Mouse (Mus musculus) ES-E14 (cell line): ENCODE results near the gene Adtrp. TPM values are rescaled to one million over a fixed set of nuclear protein-coding genes. Genes with fewer than 3 reads are reported as not detected.

ENCODE experiments used
- DNase-seq: peaks from one replicate; pipeline ENCODE4 v3.0.0-alpha.2; 2013; ENCODE audit warnings: low read depth, low spot score
- H3K27ac ChIP-seq: 2 replicates; pipeline ENCODE4 v1.5.1; 2012; ENCODE audit warnings: low read depth, mild to moderate bottlenecking, low read length, moderate library complexity, mixed read lengths; ENCODE audit not compliant: poor library complexity, insufficient read depth, severe bottlenecking
- H3K36me3 ChIP-seq: 2 replicates; pipeline ENCODE4 v1.6.1; 2012; ENCODE audit warnings: mild to moderate bottlenecking, low read length, moderate library complexity, mixed read lengths; ENCODE audit not compliant: control insufficient read depth, poor library complexity, insufficient read depth, severe bottlenecking
- H3K4me1 ChIP-seq, 2 experiments: fragments of 150-350 bp in 1 of 2; sonication (generic) in 1 of 2; 2 replicates each; pipeline ENCODE4 v1.6.1; 2012; ENCODE audit warnings: low read length in 2 of 2, mild to moderate bottlenecking in 1 of 2, mixed read lengths in 1 of 2; ENCODE audit not compliant: control insufficient read depth in 2 of 2, insufficient read depth in 2 of 2, poor library complexity in 1 of 2
- H3K4me3 ChIP-seq, 2 experiments: fragments of 150-350 bp in 1 of 2; sonication (generic) in 1 of 2; 2 replicates each; pipeline ENCODE4 v1.5.1; 2012; ENCODE audit warnings: low read length in 2 of 2, low read depth in 1 of 2, mild to moderate bottlenecking in 1 of 2, mixed read lengths in 1 of 2; ENCODE audit not compliant: insufficient read depth in 1 of 2, poor library complexity in 1 of 2, severe bottlenecking in 1 of 2
- H3K9ac ChIP-seq: 2 replicates; pipeline ENCODE4 v1.6.1; 2012; ENCODE audit warnings: low read depth, mild to moderate bottlenecking, low read length, mixed read lengths; ENCODE audit not compliant: poor library complexity, insufficient read depth, severe bottlenecking
- H3K9me3 ChIP-seq: fragments of 150-350 bp; sonication (generic); 2 replicates; pipeline ENCODE4 v1.6.1; 2012; ENCODE audit warnings: low read depth, mild to moderate bottlenecking, low read length; ENCODE audit not compliant: control insufficient read depth, insufficient read depth
- CHD2 ChIP-seq: IDR thresholded peaks from 2 replicates; pipeline ENCODE4 v1.6.1; 2014; ENCODE audit warnings: mild to moderate bottlenecking, low read depth, low read length, inconsistent platforms
- HCFC1 ChIP-seq: IDR thresholded peaks from 2 replicates; pipeline ENCODE4 v1.6.1; 2012; ENCODE audit warnings: low read length, inconsistent platforms, borderline replicate concordance; ENCODE audit not compliant: insufficient read depth
- MAFK ChIP-seq: IDR thresholded peaks from 2 replicates; pipeline ENCODE4 v1.6.1; 2014; ENCODE audit warnings: mild to moderate bottlenecking, low read depth, low read length, inconsistent platforms; ENCODE audit not compliant: insufficient read depth
- ZC3H11A ChIP-seq: IDR thresholded peaks from 2 replicates; pipeline ENCODE4 v1.6.1; 2012; ENCODE audit warnings: low read depth, mild to moderate bottlenecking, inconsistent platforms, low read length, borderline replicate concordance
- ZNF384 ChIP-seq: IDR thresholded peaks from 2 replicates; pipeline ENCODE4 v1.6.1; 2012; ENCODE audit warnings: low read depth, low read length, inconsistent platforms
- in situ Hi-C, 2 experiments: fragments of 600-800 bp; cut with MboI; formaldehyde crosslinking; loops; one replicate each; pipeline ENCODE4 v1.15.1; 2025; ENCODE audit warnings: low sequenced_read_pairs in 2 of 2, inconsistent platforms in 1 of 2; ENCODE audit not compliant: unreplicated experiment in 2 of 2
- total RNA-seq: library from RNA; depleted of rRNA; stranded (reverse); fragments of 300-350 nt; gene quantifications from 2 replicates; pipeline ENCODE4 v1.2.3, GENCODE M21; 2012

The Adtrp gene
- total RNA-seq, 1 experiment, result 0.58 TPM

DNA sequence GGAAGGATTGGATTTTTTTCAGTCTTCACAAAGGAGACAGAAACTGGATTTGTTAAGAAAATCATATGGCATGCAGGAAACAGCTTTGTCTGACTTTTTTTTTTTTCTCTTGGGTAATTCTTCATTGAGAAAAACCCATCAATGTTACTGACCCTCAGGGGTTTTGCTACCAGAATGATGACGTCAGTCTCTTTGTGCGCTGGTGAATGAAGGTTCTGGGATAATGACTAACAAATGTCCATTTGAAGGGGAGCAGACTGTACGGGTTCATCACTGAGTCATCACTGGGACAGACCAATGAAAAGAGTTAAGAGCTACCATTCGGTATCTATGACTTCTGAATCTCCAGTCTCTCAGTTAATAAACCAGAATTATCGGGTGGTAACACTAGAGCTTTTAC lies 97.0 kb downstream of the Adtrp start:
- no peak for TF ChIP-seq ZC3H11A
- no peak for TF ChIP-seq CHD2
- TF ChIP-seq MAFK, result no peak
- no peak for TF ChIP-seq ZNF384
- H3K4me3 ChIP-seq, result no peak overlapping the region
- no peak overlapping the region for H3K9ac ChIP-seq
- DNase-seq, result no peak
- H3K9me3 ChIP-seq, result no peaks in the 10 kb centered on the region
- no peaks in the 10 kb centered on the region for H3K4me1 ChIP-seq
- in situ Hi-C loops, result no loop called here
- no peaks in the 10 kb centered on the region for H3K36me3 ChIP-seq
- no peak overlapping the region for H3K27ac ChIP-seq

DNA sequence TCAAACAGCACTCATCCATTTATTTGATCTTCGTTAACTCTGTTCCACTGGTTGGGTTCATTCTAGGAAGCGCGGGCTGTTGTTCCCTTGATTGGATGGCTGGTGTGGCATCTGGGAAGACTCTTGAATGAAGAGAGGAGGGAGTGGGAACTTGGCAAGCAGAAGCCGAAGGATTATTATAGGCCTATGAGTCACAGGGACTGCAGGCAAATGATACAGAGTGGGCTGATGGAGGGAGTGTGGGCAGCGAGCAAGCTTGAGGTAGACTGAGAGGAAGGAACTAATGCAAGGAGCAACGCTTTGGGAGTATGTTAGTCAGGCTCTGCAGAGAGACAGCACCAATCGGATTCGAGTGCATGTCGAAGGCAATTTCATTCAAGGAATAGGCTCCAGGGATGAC lies 98.6 kb downstream of the Adtrp start:
- Histone ChIP-seq H3K4me1 (no peaks in the 10 kb centered on the region), H3K27ac (no peak overlapping the region), H3K9me3 (no peaks in the 10 kb centered on the region), H3K9ac (no peak overlapping the region), H3K4me3 (no peak overlapping the region), H3K36me3 (no peaks in the 10 kb centered on the region)
- TF ChIP-seq HCFC1 (no peak), MAFK (no peak), ZC3H11A (no peak), CHD2 (no peak), ZNF384 (no peak)
- in situ Hi-C loops, result no loop called here
- no peak for DNase-seq

DNA sequence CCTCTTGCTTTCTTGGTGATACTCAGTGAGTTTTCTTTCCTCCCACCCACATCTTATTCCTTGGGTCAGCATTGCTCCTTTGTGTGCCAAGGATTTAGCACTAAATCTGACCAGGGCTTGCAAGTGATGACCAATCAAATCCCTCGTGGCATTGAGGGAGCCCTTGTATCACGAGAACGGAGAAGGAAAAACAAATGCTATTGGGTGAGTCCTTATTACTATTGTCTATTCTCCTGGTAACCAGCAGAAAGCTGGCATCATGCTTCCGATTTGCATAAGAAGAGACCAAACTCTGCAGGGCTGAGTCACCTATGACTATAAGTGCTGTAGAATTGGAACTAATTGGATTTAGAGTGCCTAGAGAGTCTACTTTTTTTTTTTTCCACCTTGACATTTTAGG lies 99.8 kb downstream of the Adtrp start:
- in situ Hi-C loops, result no loop called here
- DNase-seq, result no peak
- Histone ChIP-seq H3K9ac (no peak overlapping the region), H3K9me3 (no peaks in the 10 kb centered on the region), H3K27ac (no peak overlapping the region), H3K4me1 (no peaks in the 10 kb centered on the region), H3K36me3 (no peaks in the 10 kb centered on the region), H3K4me3 (no peak overlapping the region)
- TF ChIP-seq HCFC1 (no peak), ZC3H11A (no peak), CHD2 (no peak), ZNF384 (no peak), MAFK (no peak)

DNA sequence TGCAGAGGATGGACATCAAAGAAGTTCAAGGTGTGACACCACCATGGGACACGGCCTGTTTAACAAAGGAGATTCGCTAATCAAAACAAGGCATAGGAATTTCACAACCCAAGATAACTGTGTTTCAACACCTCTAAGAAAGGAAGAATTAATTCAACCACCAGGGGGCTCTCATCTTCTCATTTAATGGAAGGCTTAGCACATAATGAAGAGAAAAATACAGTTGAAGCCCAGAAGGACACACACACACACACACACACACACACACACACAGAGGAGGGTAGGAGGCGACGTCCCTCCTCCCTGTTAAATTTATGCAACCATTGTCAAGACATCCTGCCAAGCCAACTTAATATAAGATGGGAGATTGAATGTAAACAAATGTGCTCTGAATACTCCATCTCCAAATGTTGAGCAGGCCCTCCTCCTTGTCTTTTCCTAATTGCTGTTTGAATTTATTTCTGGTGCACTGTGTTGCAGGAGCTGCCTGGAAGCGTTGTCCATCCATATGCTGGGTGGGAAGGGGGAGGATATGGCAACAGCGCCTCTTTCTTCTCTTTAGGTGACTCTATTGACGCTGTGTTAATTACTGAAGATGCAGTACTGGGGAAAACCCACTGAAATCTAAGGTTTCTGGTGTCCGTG lies 100.4 kb downstream of the Adtrp start:
- TF ChIP-seq ZC3H11A, result 0 out of 2 replicates have a peak, but pooled peaks have one; percentile 10
- no peak for TF ChIP-seq CHD2
- TF ChIP-seq ZNF384, result no peak
- no peak for TF ChIP-seq MAFK

More for the DNA sequence above, 100.4 kb downstream of the Adtrp start:
- Histone ChIP-seq H3K36me3 (no peaks in the 10 kb centered on the region), H3K4me3 (no peak overlapping the region), H3K27ac (no peak overlapping the region), H3K4me1 (no peaks in the 10 kb centered on the region), H3K9me3 (no peaks in the 10 kb centered on the region), H3K9ac (no peak overlapping the region)
- in situ Hi-C loops, result no loop called here
- DNase-seq, result peak; percentile 40
